Mouse (Mus musculus) heart, embryonic 13.5 days (tissue): ENCODE results near the gene Cep170b. TPM values are rescaled to one million over a fixed set of nuclear protein-coding genes. Genes with fewer than 3 reads are reported as not detected.
A peak's percentile ranks its signal among the peaks of the same experiment; 100 is the strongest.

Source experiments
- ATAC-seq: fragments of 200-750 bp; cut with Nextera tagmentation; 2 replicates; pipeline ENCODE4 v1.8.0; 2017; ENCODE audit warnings: moderate TSS enrichment; ENCODE audit not compliant: insufficient number of reproducible peaks, low FRiP score, low TSS enrichment; ENCODE audit errors: extremely low read depth
- H3K27ac ChIP-seq: fragments of 300-500 bp; sonication (generic); replicated peaks from 2 replicates; pipeline ENCODE4 v1.5.1; 2015; ENCODE audit warnings: moderate library complexity, mild to moderate bottlenecking, inconsistent platforms
- H3K27me3 ChIP-seq: fragments of 300-500 bp; sonication (generic); replicated peaks from 2 replicates; pipeline ENCODE4 v1.6.1; 2015; ENCODE audit warnings: mild to moderate bottlenecking, inconsistent platforms
- H3K36me3 ChIP-seq: fragments of 300-500 bp; sonication (generic); 2 replicates; pipeline ENCODE4 v1.6.1; 2015; ENCODE audit warnings: mild to moderate bottlenecking, inconsistent platforms
- H3K4me1 ChIP-seq: fragments of 300-500 bp; sonication (generic); 2 replicates; pipeline ENCODE4 v1.6.1; 2015; ENCODE audit warnings: inconsistent platforms
- H3K4me2 ChIP-seq: fragments of 300-500 bp; sonication (generic); 2 replicates; pipeline ENCODE4 v1.6.1; 2015; ENCODE audit warnings: inconsistent platforms, mild to moderate bottlenecking, moderate library complexity
- H3K4me3 ChIP-seq: fragments of 300-500 bp; sonication (generic); 2 replicates; pipeline ENCODE4 v1.5.1; 2015; ENCODE audit warnings: moderate library complexity, mild to moderate bottlenecking, inconsistent platforms
- H3K9ac ChIP-seq: fragments of 300-500 bp; sonication (generic); 2 replicates; pipeline ENCODE4 v1.6.1; 2015; ENCODE audit warnings: inconsistent platforms, mild to moderate bottlenecking, moderate library complexity
- H3K9me3 ChIP-seq: fragments of 300-500 bp; sonication (generic); 2 replicates; pipeline ENCODE4 v1.6.1; 2016; ENCODE audit warnings: inconsistent platforms
- WGBS: fragments of 180-500 bp; shearing (Covaris S2); methylation state at CpG from one replicate; pipeline ENCODE4 v1.1.7; 2015; ENCODE audit warnings: mixed read lengths; 5-methylcytosine and 5-hydroxymethylcytosine counted together
- polyA plus RNA-seq: library from polyadenylated mRNA; unstranded; fragments of >200 nt; fragmentation: Nextera tagmentation; extraction: Ambion mirVana; gene quantifications from 2 replicates; pipeline ENCODE4 v1.2.1, GENCODE M21; 2015

Cep170b gene
- polyA plus RNA-seq, 1 experiment from 2014 or later, result 4.0 TPM

DNA sequence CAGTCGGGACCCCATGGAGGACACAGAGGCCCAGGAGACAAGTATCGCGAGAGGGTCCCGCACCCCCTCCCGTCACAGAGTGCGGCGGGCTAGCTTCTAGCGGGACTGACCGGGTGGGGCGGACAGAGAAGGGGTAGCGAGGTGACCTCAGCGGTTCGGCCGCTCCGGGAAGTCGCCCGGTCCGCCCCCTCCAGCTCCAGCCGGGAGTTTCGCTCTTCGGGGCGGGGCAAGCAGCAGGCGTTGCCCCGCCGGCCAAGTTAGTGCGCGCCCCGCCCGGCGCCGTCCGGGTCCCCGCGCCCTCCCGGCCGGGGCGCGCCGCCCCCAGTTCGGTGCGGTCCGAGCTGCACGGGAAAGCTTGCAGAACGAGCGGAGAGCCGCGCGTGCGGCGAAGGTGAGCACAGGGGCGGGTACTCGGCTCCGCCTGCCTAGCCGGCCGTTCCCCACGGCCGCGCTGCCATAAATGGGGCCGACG is 41.7 kb upstream of the Cep170b start, which contains the start of gene Zbtb42:
Zbtb42 (plus strand) TSS at position 274 of the 472 bp plus-strand sequence.
- under 1% methylated on average over 40 of the region's 60 CpGs for WGBS
- Histone ChIP-seq H3K4me3 (peak within 1 kb of the TSS; percentile 76), H3K36me3 (peaks cover 24% of the 10 kb centered on the region), H3K4me2 (peak within 1 kb of the TSS; percentile 84), H3K4me1 (peaks cover 39% of the 10 kb centered on the region), H3K27ac (peak within 1 kb of the TSS; percentile 74), H3K9ac (peak within 1 kb of the TSS; percentile 87), H3K27me3 (peaks cover 36% of the 10 kb centered on the region), H3K9me3 (no peaks in the 10 kb centered on the region)
- peak; percentile 35; the same call in 1 of the 2 replicates for ATAC-seq

GRCm38 (mm10) chr12:112679027-112679996 is 40.9 kb upstream of the Cep170b start:
- peaks cover 39% of the 10 kb centered on the region for H3K4me1 ChIP-seq

DNA sequence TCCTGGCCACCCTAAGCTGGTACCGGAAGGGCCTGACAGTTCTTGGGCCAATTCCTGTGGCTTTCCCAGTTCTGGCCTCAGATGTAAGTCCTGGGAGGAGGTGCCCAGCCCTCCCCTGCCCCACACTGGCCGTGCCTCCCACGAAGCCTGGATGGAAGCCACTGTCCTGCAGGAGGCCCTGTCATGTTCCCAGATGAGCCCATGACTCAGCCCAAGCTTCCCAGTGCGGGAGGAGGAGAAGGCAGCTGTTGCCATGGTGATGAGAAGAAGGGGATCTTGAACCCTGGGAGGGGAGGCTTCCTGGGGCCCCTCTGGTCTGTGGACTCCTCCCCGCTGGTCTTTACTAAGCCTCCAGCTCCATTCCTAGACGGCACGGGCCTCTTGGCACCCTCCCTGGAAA is 36.9 kb upstream of the Cep170b start:
- Histone ChIP-seq H3K9ac (no peak overlapping the region), H3K4me2 (no peak overlapping the region), H3K4me3 (no peak overlapping the region), H3K36me3 (peaks cover 24% of the 10 kb centered on the region), H3K4me1 (peaks cover 10% of the 10 kb centered on the region), H3K27ac (no peak overlapping the region), H3K9me3 (0 out of 2 replicates have a peak, but pooled peaks cover 4% of the 10 kb centered on the region), H3K27me3 (peaks cover 37% of the 10 kb centered on the region)
- WGBS, result 57% methylated on average over 7 of the region's 7 CpGs
- no peak for ATAC-seq

More at GRCm38 (mm10) chr12:112679027-112679996, 40.9 kb upstream of the Cep170b start:
- H3K4me3 ChIP-seq, result peak overlapping the region; percentile 76
- WGBS, result 5% methylated on average over 77 of the region's 87 CpGs
- no peak for ATAC-seq
- H3K27ac ChIP-seq, result peak overlapping the region; percentile 74
- peak overlapping the region; percentile 84 for H3K4me2 ChIP-seq
- peaks cover 24% of the 10 kb centered on the region for H3K36me3 ChIP-seq
- no peaks in the 10 kb centered on the region for H3K9me3 ChIP-seq
- peaks cover 36% of the 10 kb centered on the region for H3K27me3 ChIP-seq
- peak overlapping the region; percentile 87 for H3K9ac ChIP-seq

DNA sequence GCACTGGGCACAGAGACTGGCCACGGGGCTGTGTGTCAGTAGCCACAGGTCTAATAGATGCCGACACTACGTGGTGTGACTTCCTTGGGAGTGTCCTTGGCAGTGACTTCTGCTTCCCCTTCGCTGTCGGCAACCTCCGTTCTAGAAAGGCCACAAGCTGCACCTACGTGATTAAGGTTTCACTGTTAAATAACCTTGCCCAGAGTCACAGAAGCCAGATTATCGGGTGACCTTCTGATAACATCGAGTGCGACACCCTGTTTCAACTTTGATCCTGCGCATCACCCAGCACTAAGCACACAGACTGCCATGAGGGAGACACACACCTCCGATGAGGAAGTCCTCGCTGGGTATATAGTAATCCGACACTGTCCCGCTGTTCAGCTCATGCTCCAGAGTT is 31.8 kb upstream of the Cep170b start:
- H3K27ac ChIP-seq, result no peak overlapping the region
- no peak overlapping the region for H3K9ac ChIP-seq
- WGBS, result 45% methylated on average over 15 of the region's 15 CpGs
- H3K27me3 ChIP-seq, result peaks cover 20% of the 10 kb centered on the region
- peak overlapping the region; percentile 12; the same call in 1 of the 2 replicates for H3K4me2 ChIP-seq
- no peaks in the 10 kb centered on the region for H3K36me3 ChIP-seq
- 0 out of 2 replicates have a peak, but pooled peaks cover 4% of the 10 kb centered on the region for H3K9me3 ChIP-seq
- H3K4me3 ChIP-seq, result no peak overlapping the region
- ATAC-seq, result no peak
- H3K4me1 ChIP-seq, result peaks cover 18% of the 10 kb centered on the region

DNA sequence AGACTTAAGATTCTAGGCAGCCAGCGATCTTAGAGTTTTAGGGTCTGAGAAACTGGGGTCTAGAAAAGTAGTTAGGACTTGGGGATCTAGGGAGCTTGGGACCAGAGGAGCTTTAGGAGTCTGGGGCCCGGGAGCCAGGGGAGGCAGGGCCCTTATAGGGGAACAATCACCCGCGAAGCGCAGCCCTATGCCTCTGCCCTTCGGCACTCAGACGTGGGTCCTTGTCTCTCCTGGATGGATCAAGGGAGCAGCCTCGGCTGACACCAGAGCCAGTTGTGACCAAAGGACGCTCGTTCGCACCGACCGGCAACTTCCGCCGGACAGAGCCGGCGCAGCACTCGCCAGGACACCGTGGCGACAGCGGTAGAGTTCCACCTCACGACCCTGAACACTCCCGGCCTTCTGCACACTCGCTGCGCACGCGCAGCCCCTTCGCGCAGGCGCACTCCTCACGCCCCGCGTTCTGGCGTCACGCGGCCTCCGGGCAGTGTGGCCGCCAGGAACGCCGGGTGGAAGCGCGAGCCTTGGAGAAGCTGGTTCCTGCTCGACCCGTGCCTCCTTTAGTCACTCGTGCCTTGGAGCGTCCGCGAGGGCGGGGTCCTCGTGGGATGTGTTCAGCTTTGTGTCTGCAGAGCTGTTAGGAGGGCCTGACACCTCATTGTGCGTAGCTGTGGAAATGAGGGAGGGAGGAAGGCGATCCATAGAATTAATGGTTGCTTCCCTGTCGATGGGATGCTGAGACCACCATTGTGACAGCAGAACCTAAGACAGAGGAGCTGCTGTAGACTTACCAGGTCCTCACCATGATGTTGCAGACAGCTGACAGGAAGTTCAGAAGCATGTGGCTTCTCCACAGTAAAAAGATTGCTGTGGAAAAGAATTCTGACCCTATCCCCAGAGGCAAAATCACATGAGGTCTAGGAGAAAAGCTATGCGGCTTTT is 26.8 kb upstream of the Cep170b start:
- H3K4me2 ChIP-seq, result peak overlapping the region; percentile 88
- peak overlapping the region; percentile 87 for H3K27ac ChIP-seq
- peak overlapping the region; percentile 79 for H3K4me3 ChIP-seq
- no peaks in the 10 kb centered on the region for H3K9me3 ChIP-seq
- peaks cover 22% of the 10 kb centered on the region for H3K4me1 ChIP-seq
- peak overlapping the region; percentile 97 for H3K9ac ChIP-seq
- ATAC-seq, result peak; percentile 83
- H3K36me3 ChIP-seq, result no peaks in the 10 kb centered on the region
- H3K27me3 ChIP-seq, result peaks cover 33% of the 10 kb centered on the region
- 2% methylated on average over 54 of the region's 54 CpGs for WGBS

DNA sequence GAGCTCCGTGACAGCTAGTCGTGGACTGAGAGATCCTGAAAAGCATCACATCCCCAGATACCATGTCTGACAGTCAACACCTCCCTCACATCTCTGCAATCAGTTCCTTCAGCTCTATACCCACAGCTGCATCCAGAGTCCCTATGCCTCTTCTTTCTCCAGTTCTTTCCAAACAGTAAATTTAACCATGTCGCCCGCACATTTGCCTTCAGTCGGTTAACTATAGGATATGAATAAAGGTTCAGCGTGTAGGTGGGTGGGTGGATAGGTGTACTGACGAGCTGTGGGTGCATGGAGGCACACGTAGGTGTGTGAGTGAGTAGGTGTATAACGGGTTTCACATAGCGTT is 26.2 kb upstream of the Cep170b start:
- Histone ChIP-seq H3K4me2 (peak overlapping the region; percentile 88), H3K36me3 (no peaks in the 10 kb centered on the region), H3K27ac (peak overlapping the region; percentile 87), H3K9ac (peak overlapping the region; percentile 97), H3K27me3 (peaks cover 32% of the 10 kb centered on the region), H3K4me1 (peaks cover 16% of the 10 kb centered on the region), H3K4me3 (peak overlapping the region; percentile 79), H3K9me3 (no peaks in the 10 kb centered on the region)
- WGBS, result 74% methylated on average over 10 of the region's 10 CpGs
- ATAC-seq, result no peak

GRCm38 (mm10) chr12:112696806-112697425 is 23.3 kb upstream of the Cep170b start:
- ATAC-seq, result no peak
- no peak overlapping the region for H3K4me3 ChIP-seq
- no peak overlapping the region for H3K4me2 ChIP-seq
- 79% methylated on average over 3 of the region's 3 CpGs for WGBS
- H3K9ac ChIP-seq, result no peak overlapping the region
- H3K27me3 ChIP-seq, result peaks cover 55% of the 10 kb centered on the region
- no peaks in the 10 kb centered on the region for H3K9me3 ChIP-seq
- H3K36me3 ChIP-seq, result no peaks in the 10 kb centered on the region
- no peak overlapping the region for H3K27ac ChIP-seq
- H3K4me1 ChIP-seq, result peaks cover 27% of the 10 kb centered on the region

- peaks cover 66% of the 10 kb centered on the region for H3K27me3 ChIP-seq
- 7% methylated on average over 15 of the region's 15 CpGs for WGBS
- peak overlapping the region; percentile 66 for H3K9ac ChIP-seq
- H3K4me1 ChIP-seq, result peaks cover 11% of the 10 kb centered on the region
- no peaks in the 10 kb centered on the region for H3K9me3 ChIP-seq
- peak overlapping the region; percentile 57 for H3K4me2 ChIP-seq
- H3K36me3 ChIP-seq, result no peaks in the 10 kb centered on the region
- ATAC-seq, result no peak
- H3K27ac ChIP-seq, result no peak overlapping the region
- peak overlapping the region; percentile 29 for H3K4me3 ChIP-seq
These were observed 19.7 kb upstream of the Cep170b start for GRCm38 (mm10) chr12:112700522-112700921.

- H3K4me3 ChIP-seq, result no peak overlapping the region
- no peak overlapping the region for H3K9ac ChIP-seq
- no peak for ATAC-seq
- no peaks in the 10 kb centered on the region for H3K9me3 ChIP-seq
- no peak overlapping the region for H3K4me2 ChIP-seq
- H3K36me3 ChIP-seq, result no peaks in the 10 kb centered on the region
- 36% methylated on average over 6 of the region's 6 CpGs for WGBS
- H3K27me3 ChIP-seq, result peaks cover 74% of the 10 kb centered on the region
- H3K27ac ChIP-seq, result no peak overlapping the region
- peaks cover 20% of the 10 kb centered on the region for H3K4me1 ChIP-seq
These were observed 17.6 kb upstream of the Cep170b start for GRCm38 (mm10) chr12:112702374-112703320.
